Mouse (Mus musculus) liver, embryonic 11.5 days (tissue): ENCODE measurements around the gene St14. TPM values are rescaled to one million over a fixed set of nuclear protein-coding genes. Genes with fewer than 3 reads are reported as not detected.

ENCODE experiments used
- ATAC-seq: fragments of 200-750 bp; cut with Nextera tagmentation; replicated peaks from 2 replicates; pipeline ENCODE4 v1.8.0; 2017; ENCODE audit warnings: moderate number of reproducible peaks, mild to moderate bottlenecking, moderate TSS enrichment, moderate library complexity; ENCODE audit not compliant: low FRiP score
- DNase-seq: peaks from one replicate; pipeline ENCODE4 v3.0.0-alpha.2; 2017; ENCODE audit warnings: low spot score
- H3K27ac ChIP-seq: fragments of 300-500 bp; sonication (generic); 2 replicates; pipeline ENCODE4 v1.5.1; 2014; ENCODE audit warnings: mild to moderate bottlenecking, low read depth, low read length, control low read depth
- H3K27me3 ChIP-seq: fragments of 300-500 bp; sonication (generic); replicated peaks from 2 replicates; pipeline ENCODE4 v1.6.1; 2014; ENCODE audit warnings: low read length, mixed read lengths; ENCODE audit not compliant: control insufficient read depth, insufficient read depth
- H3K36me3 ChIP-seq: fragments of 300-500 bp; sonication (generic); 2 replicates; pipeline ENCODE4 v1.6.1; 2014; ENCODE audit warnings: mild to moderate bottlenecking, low read length, moderate library complexity, mixed read lengths; ENCODE audit not compliant: control insufficient read depth, insufficient read depth
- H3K4me1 ChIP-seq: fragments of 300-500 bp; sonication (generic); replicated peaks from 2 replicates; pipeline ENCODE4 v1.6.1; 2014; ENCODE audit warnings: low read length, mixed read lengths; ENCODE audit not compliant: control insufficient read depth, insufficient read depth
- H3K4me2 ChIP-seq: fragments of 300-500 bp; sonication (generic); 2 replicates; pipeline ENCODE4 v1.6.1; 2014; ENCODE audit warnings: mild to moderate bottlenecking, control low read depth, moderate library complexity
- H3K4me3 ChIP-seq: fragments of 300-500 bp; sonication (generic); 2 replicates; pipeline ENCODE4 v1.5.1; 2014; ENCODE audit warnings: low read depth, low read length, control low read depth
- H3K9ac ChIP-seq: fragments of 300-500 bp; sonication (generic); 2 replicates; pipeline ENCODE4 v1.6.1; 2014; ENCODE audit warnings: low read depth, low read length, control low read depth
- H3K9me3 ChIP-seq: fragments of 300-500 bp; sonication (generic); 2 replicates; pipeline ENCODE4 v1.6.1; 2016; ENCODE audit warnings: low read length, inconsistent platforms, mixed read lengths; ENCODE audit not compliant: control insufficient read depth
- WGBS: fragments of 180-500 bp; shearing (Covaris S2); extraction: QIAGEN DNeasy Blood & Tissue Kit; methylation state at CpG from one replicate; pipeline ENCODE4 v1.1.7; 2014; 5-methylcytosine and 5-hydroxymethylcytosine counted together
- polyA plus RNA-seq: library from polyadenylated mRNA; unstranded; fragments of >200 nt; fragmentation: Nextera tagmentation; extraction: Ambion mirVana; gene quantifications from 2 replicates; pipeline ENCODE4 v1.2.1, GENCODE M21; 2014

The St14 gene
- polyA plus RNA-seq, 1 experiment from 2014 or later = 1.4 TPM

DNA sequence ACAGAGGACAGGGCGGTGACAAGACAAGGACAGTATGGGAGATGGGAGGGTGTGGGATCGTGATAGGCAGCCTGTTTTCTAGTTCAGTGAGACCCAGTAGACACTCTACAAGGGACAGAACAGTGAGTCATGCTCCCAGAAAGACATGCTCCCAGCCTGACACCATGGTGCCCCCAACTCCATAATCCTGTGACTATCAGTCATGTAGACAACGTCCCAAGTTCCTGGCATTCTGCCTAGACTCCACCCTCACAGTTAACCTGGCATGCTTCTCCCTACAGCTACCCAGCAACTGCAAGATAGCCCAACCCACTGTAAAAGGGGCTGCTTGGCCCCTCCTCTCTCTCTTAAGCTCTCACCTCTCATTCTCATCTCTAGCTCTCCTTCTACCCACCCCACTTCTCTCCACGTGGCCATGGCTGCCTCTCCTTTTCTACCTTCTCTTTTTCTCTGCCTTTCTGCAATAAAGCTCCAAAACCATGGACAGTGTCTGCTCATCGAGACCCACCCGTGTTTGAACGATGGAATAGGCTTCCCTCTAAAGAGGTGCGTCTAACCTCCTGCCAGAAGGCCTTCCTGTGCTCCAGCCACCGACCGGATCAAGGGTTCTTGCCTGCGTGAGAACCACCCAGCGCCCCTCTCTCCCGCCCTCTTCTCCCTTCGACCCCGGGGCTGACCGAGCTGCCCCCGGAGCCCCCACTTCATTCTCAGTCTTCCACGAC, 39.4 kb downstream of the St14 start:
- H3K4me2 ChIP-seq = no peak overlapping the region
- H3K4me3 ChIP-seq = no peak overlapping the region
- peak; percentile 10 for DNase-seq
- H3K9me3 ChIP-seq = no peaks in the 10 kb centered on the region
- H3K36me3 ChIP-seq = no peaks in the 10 kb centered on the region
- H3K4me1 ChIP-seq = no peaks in the 10 kb centered on the region
- WGBS = 85% methylated on average over 18 of the region's 18 CpGs
- no peak overlapping the region for H3K27ac ChIP-seq
- no peak overlapping the region for H3K9ac ChIP-seq
- no peak for ATAC-seq
- no peaks in the 10 kb centered on the region for H3K27me3 ChIP-seq

DNA sequence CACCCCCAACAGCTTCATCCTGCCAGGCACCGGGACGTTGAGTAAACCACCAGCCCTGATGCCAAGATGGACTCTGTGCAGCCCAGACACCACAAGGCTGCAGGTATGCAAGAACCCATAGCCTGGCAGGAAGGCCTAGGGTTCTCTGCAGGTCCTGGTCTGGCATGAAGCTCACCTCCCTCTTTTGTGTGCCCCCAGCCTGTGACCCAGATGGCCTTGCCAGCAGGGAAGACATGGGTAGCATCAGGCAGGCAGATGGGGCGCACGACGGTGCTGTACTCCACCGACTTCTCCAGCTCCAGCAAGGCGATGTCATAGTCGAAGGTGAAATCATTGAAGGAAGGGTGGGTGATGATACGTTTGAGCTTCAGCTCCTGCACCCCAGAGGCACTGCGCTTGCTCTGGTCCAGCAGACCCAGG, 40.5 kb downstream of the St14 start:
- H3K9ac ChIP-seq = no peak overlapping the region
- no peaks in the 10 kb centered on the region for H3K27me3 ChIP-seq
- 88% methylated on average over 10 of the region's 10 CpGs for WGBS
- H3K27ac ChIP-seq = no peak overlapping the region
- H3K36me3 ChIP-seq = no peaks in the 10 kb centered on the region
- ATAC-seq = no peak
- no peak overlapping the region for H3K4me3 ChIP-seq
- no peak overlapping the region for H3K4me2 ChIP-seq
- peak; percentile 9 for DNase-seq
- no peaks in the 10 kb centered on the region for H3K4me1 ChIP-seq
- H3K9me3 ChIP-seq = no peaks in the 10 kb centered on the region

DNA sequence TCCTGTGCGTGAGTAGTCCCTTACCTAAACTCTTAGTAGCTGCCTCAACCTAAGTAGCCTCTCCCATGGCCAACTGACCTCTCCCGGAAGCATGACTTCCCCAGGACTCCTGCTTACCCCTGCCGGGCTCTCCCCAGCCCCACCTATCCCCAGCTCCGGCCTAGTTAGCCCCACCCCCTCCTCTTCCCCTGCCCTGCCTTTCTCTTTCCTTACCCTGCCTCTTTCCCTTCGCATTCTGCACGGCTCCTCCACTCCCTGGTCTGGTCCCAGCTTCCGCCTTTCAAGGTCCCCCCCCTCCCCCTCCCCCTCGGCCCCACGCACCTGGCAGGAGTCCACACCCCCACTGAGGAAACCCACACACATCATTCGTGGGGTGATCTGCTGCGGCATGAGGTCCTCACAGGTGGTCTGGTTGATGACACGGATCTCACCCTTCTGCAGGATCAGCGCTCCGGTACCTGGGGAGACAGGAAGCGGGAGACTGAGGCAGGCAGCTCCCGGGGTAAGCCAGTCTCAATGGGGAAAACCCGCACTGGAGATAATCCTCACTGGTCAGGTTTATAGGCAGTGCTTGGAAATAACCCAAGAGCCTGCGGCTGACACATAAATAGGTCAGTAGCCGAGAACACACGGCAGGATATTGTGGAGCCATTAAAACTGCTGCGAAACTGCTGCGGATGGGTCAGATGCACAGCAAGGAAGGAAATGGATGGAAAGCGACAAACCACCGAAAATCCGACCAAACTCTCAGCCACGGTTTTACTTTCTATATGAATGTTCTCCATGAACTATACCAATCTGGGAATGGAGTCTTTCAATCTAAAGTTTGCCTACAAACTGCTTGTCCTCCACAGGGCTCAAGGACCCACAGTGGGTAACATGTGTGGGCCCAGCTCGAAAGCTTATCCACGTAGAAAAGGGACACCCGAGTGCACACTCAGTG, 41.3 kb downstream of the St14 start:
- ATAC-seq = no peak
- H3K4me1 ChIP-seq = no peaks in the 10 kb centered on the region
- H3K27me3 ChIP-seq = no peaks in the 10 kb centered on the region
- no peak overlapping the region for H3K27ac ChIP-seq
- no peaks in the 10 kb centered on the region for H3K36me3 ChIP-seq
- H3K4me3 ChIP-seq = no peak overlapping the region
- H3K9me3 ChIP-seq = no peaks in the 10 kb centered on the region
- 68% methylated on average over 29 of the region's 29 CpGs for WGBS
- no peak overlapping the region for H3K9ac ChIP-seq
- peak; percentile 25 for DNase-seq
- H3K4me2 ChIP-seq = no peak overlapping the region

DNA sequence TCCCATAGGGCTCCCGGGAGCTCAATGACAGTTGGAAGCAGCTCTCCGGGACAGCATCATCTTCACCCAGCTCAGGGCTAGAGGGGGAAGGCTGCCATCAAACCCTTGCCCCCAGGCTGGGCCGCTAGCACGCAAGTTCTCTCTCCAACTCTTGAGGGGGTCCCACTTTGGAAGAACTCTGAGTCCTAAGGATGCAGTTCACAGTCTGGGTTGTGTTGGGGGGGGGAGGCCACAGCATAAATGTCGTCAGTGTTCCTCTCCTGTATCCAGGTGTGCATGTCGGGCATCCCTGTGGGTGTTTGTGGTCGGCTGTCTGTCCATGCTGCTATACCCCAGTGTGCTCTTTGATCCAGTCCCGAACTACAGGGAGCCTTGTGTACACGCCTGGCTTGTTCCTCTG, 42.1 kb downstream of the St14 start:
- 79% methylated on average over 9 of the region's 9 CpGs for WGBS
- H3K9me3 ChIP-seq = no peaks in the 10 kb centered on the region
- no peak overlapping the region for H3K9ac ChIP-seq
- H3K4me1 ChIP-seq = no peaks in the 10 kb centered on the region
- H3K27ac ChIP-seq = no peak overlapping the region
- H3K27me3 ChIP-seq = 0 out of 2 replicates have a peak, but pooled peaks cover under 1% of the 10 kb centered on the region
- no peak overlapping the region for H3K4me2 ChIP-seq
- H3K4me3 ChIP-seq = no peak overlapping the region
- no peak for ATAC-seq
- peak; percentile 28 for DNase-seq
- H3K36me3 ChIP-seq = no peaks in the 10 kb centered on the region

DNA sequence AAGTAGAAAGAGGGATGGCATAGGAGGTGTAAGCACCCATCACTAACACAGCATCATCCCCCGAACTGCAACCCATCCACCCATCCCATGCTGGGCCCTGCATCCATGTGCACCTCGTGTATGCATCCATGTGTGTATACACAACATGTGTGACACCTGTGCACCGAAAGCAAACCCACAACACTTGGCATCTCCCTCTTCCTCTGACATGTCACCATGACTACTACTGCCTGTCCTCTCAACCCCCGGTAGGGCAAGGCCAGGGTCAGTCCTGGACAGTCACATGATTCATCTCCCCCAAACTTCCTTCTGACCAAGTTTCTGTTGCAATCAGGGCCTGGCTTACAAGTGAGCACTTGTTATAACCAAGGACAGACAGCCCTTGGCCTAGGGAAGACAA, 42.8 kb downstream of the St14 start:
- Histone ChIP-seq H3K9me3 (no peaks in the 10 kb centered on the region), H3K27ac (no peak overlapping the region), H3K9ac (no peak overlapping the region), H3K4me3 (no peak overlapping the region), H3K27me3 (0 out of 2 replicates have a peak, but pooled peaks cover 2% of the 10 kb centered on the region), H3K36me3 (no peaks in the 10 kb centered on the region), H3K4me1 (no peaks in the 10 kb centered on the region), H3K4me2 (no peak overlapping the region)
- DNase-seq (peak; percentile 17), ATAC-seq (no peak)
- WGBS = 66% methylated on average over 4 of the region's 4 CpGs

DNA sequence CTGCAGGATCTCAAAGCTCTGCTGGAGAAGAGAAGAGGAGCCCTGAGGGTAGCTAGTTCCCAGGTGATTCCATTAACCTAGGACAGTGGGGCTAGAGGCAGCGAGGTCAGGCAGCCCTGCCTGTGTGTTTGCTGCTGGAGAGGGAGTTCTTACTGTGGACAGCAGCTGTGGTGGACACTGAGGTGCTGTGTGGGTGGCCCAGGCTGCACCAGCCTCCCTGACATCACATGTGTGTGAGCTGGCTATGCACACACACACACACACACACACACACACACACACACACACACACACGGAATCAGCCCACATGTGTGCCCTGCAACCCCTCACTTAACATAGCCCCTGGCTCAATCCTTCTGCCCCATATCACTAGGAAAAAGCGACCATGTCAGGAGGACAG, 43.5 kb downstream of the St14 start:
- H3K9me3 ChIP-seq = no peaks in the 10 kb centered on the region
- ATAC-seq (no peak), DNase-seq (peak; percentile 23)
- no peak overlapping the region for H3K27ac ChIP-seq
- WGBS = 58% methylated on average over 3 of the region's 3 CpGs
- no peak overlapping the region for H3K9ac ChIP-seq
- 0 out of 2 replicates have a peak, but pooled peaks cover 2% of the 10 kb centered on the region for H3K27me3 ChIP-seq
- H3K4me1 ChIP-seq = no peaks in the 10 kb centered on the region
- no peak overlapping the region for H3K4me2 ChIP-seq
- no peaks in the 10 kb centered on the region for H3K36me3 ChIP-seq
- no peak overlapping the region for H3K4me3 ChIP-seq

DNA sequence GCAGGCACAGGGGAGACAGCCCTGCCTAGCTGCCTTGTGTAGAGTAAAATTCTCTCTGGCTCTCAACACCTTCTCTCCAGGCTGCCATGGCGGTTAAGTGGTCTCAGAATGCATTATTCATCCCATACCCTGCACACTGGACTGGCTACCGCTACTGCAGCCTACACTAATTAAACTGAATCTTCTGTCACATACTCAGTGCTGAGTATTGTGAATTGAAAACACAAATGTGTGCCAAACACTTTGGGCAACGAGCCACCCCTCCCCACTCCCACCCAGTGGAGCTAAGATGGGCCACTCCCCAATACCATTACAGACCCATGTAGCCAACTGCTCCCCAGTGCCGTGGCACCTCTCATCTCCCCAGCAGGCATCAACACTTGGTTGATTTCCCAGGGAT, 44.2 kb downstream of the St14 start:
- Histone ChIP-seq H3K27me3 (0 out of 2 replicates have a peak, but pooled peaks cover 2% of the 10 kb centered on the region), H3K9me3 (no peaks in the 10 kb centered on the region), H3K4me3 (no peak overlapping the region), H3K27ac (no peak overlapping the region), H3K4me1 (no peaks in the 10 kb centered on the region), H3K36me3 (no peaks in the 10 kb centered on the region), H3K9ac (no peak overlapping the region), H3K4me2 (no peak overlapping the region)
- no peak for ATAC-seq
- no peak for DNase-seq
- 73% methylated on average over 4 of the region's 4 CpGs for WGBS

DNA sequence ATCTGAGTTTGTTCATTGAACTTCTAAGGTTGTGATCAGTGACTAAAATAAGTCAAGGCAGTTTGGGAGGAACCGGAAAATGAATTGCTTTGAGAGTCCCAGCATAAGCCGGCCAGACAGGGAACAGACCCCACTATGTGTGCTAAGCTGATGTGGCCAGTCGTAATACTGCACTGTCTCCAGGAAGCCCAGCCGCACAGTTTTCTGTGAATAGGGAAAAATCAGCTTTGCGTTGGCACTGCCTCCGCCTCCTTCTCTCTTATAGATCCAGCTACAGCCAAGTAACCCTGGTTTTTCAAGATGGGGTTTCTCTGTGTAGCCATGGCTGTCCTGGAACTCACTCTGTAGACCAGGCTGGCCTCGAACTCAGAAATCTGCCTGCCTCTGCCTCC, 44.9 kb downstream of the St14 start:
- Histone ChIP-seq H3K27me3 (0 out of 2 replicates have a peak, but pooled peaks cover 2% of the 10 kb centered on the region), H3K4me3 (no peak overlapping the region), H3K9me3 (no peaks in the 10 kb centered on the region), H3K36me3 (no peaks in the 10 kb centered on the region), H3K27ac (no peak overlapping the region), H3K9ac (no peak overlapping the region), H3K4me1 (no peaks in the 10 kb centered on the region), H3K4me2 (no peak overlapping the region)
- peak; percentile 27 for DNase-seq
- 72% methylated on average over 7 of the region's 7 CpGs for WGBS
- ATAC-seq = no peak
